8 mouse cellular contexts compared by ENCODE assay signal in the genomic region with DNA sequence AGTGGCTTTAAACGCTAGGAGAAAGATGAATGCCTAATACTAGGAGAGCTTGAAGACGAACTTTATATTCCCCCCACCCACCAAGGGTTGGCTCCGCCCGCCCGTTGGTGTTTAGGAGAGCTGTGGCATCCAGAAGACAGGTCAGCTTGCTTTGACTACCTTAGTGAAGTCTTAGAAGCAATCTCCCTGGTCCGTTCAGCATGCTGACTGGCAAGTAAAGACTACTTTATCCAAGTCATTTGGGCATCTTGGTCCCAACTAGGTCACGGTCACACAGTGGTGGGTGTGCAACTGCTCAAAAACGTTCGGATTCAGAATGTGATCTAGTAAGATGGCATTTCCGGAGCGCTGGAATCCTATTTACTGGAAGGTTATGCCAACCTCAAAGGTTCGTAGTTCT. TPM values are rescaled to one million over a fixed set of nuclear protein-coding genes. Genes with fewer than 3 reads are reported as not detected.
DNase-seq lines count a peak whose midpoint lies in the region; ATAC-seq and TF ChIP-seq lines count a peak whose summit lies in the region.

A gene (minus strand): TSS at position 273 of the 400 bp plus-strand sequence.

- H3K4me3 ChIP-seq in ES-Bruce4 (ENCODE audit: low read depth, low read length) = peak within 1 kb of the TSS; percentile 94
- peak within 1 kb of the TSS; percentile 88 for H3K4me3 ChIP-seq in embryonic facial prominence, embryonic 14.5 days (ENCODE audit: low read depth, low read length)
- peak within 1 kb of the TSS; percentile 80 to 85 for H3K4me3 ChIP-seq in heart, embryonic 14.5 days (ENCODE audit: control insufficient read depth in 1 of 2, insufficient read depth in 1 of 2, low read depth in 1 of 2, low read length in 2 of 2)
- H3K4me3 ChIP-seq in kidney, postnatal 0 days (replicated peaks; ENCODE audit: low read depth, low read length) = peak within 1 kb of the TSS; percentile 94
- peak within 1 kb of the TSS; percentile 84 for H3K4me3 ChIP-seq in liver, embryonic 15.5 days (replicated peaks)
- peak within 1 kb of the TSS; percentile 83 for H3K4me3 ChIP-seq in neural tube, embryonic 14.5 days (ENCODE audit: low read depth, low read length)

- no peak for TF ChIP-seq EP300 in ES-Bruce4 (IDR thresholded peaks at IDR 0.05; ENCODE audit: insufficient read depth, low read depth, low read length)

- TF ChIP-seq CTCF in ES-Bruce4 (IDR thresholded peaks at IDR 0.05; ENCODE audit: low read depth, low read length) = no peak
- TF ChIP-seq CTCF in kidney, postnatal 0 days (IDR thresholded peaks at IDR 0.05; ENCODE audit: low read depth) = no peak

- no peak for TF ChIP-seq POLR2A in ES-Bruce4 (IDR thresholded peaks at IDR 0.05; ENCODE audit: insufficient read depth, low read length)

- peaks cover 2% of the 10 kb centered on the region for H3K4me1 ChIP-seq in ES-Bruce4 (ENCODE audit: control insufficient read depth, insufficient read depth, low read length)
- H3K4me1 ChIP-seq in embryonic facial prominence, embryonic 14.5 days (ENCODE audit: control insufficient read depth, insufficient read depth, low read length) = peaks cover 22% of the 10 kb centered on the region
- peaks cover 14 to 37% of the 10 kb centered on the region in 2 experiments for H3K4me1 ChIP-seq in heart, embryonic 14.5 days (ENCODE audit: control insufficient read depth in 2 of 2, insufficient read depth in 2 of 2, low read length in 2 of 2)
- peaks cover 23% of the 10 kb centered on the region; the same call in 1 of the 2 replicates for H3K4me1 ChIP-seq in kidney, postnatal 0 days (replicated peaks; ENCODE audit: insufficient read depth, low read length)
- H3K4me1 ChIP-seq in liver, embryonic 15.5 days (replicated peaks) = peaks cover 50% of the 10 kb centered on the region
- H3K4me1 ChIP-seq in neural tube, embryonic 14.5 days (ENCODE audit: control insufficient read depth, insufficient read depth, low read length) = peaks cover 23% of the 10 kb centered on the region

- H3K27me3 ChIP-seq in ES-Bruce4 (ENCODE audit: control insufficient read depth, insufficient read depth, low read length, poor library complexity, severe bottlenecking) = no peaks in the 10 kb centered on the region; the same call in 1 of the 2 replicates
- H3K27me3 ChIP-seq in embryonic facial prominence, embryonic 14.5 days (replicated peaks; ENCODE audit: control insufficient read depth, insufficient read depth, low read length) = no peaks in the 10 kb centered on the region
- no peaks in the 10 kb centered on the region for H3K27me3 ChIP-seq in heart, embryonic 14.5 days (ENCODE audit: control insufficient read depth, insufficient read depth, low read length)
- no peaks in the 10 kb centered on the region for H3K27me3 ChIP-seq in kidney, postnatal 0 days (ENCODE audit: insufficient read depth, low read length)
- 0 out of 2 replicates have a peak, but pooled peaks cover 4% of the 10 kb centered on the region for H3K27me3 ChIP-seq in liver, embryonic 15.5 days
- H3K27me3 ChIP-seq in neural tube, embryonic 14.5 days (ENCODE audit: control insufficient read depth, insufficient read depth, low read length) = no peaks in the 10 kb centered on the region

- ATAC-seq in embryonic facial prominence, embryonic 14.5 days (ENCODE audit: low read depth) = no peak
- ATAC-seq in heart, embryonic 14.5 days (ENCODE audit: insufficient number of reproducible peaks, insufficient read depth, low FRiP score, low read depth) = no peak
- no peak for ATAC-seq in kidney, postnatal 0 days (replicated peaks; ENCODE audit: low FRiP score, low read depth)
- no peak for ATAC-seq in liver, embryonic 15.5 days (ENCODE audit: insufficient read depth)
- peak; percentile 12 for ATAC-seq in neural tube, embryonic 14.5 days (ENCODE audit: low read depth)

- H3K4me2 ChIP-seq in embryonic facial prominence, embryonic 14.5 days (ENCODE audit: low read depth, low read length) = peak within 1 kb of the TSS; percentile 78
- peak within 1 kb of the TSS; percentile 93 for H3K4me2 ChIP-seq in heart, embryonic 14.5 days (ENCODE audit: low read length)
- peak within 1 kb of the TSS; percentile 84 for H3K4me2 ChIP-seq in kidney, postnatal 0 days (ENCODE audit: low read length)
- H3K4me2 ChIP-seq in liver, embryonic 15.5 days = peak within 1 kb of the TSS; percentile 92
- peak within 1 kb of the TSS; percentile 86 for H3K4me2 ChIP-seq in neural tube, embryonic 14.5 days (ENCODE audit: low read depth, low read length)

- H3K27ac ChIP-seq in ES-Bruce4 (ENCODE audit: insufficient read depth, low read length) = no peak within 1 kb of the TSS
- H3K27ac ChIP-seq in embryonic facial prominence, embryonic 14.5 days (replicated peaks; ENCODE audit: low read depth, low read length) = peak within 1 kb of the TSS; percentile 98
- H3K27ac ChIP-seq in heart, embryonic 14.5 days (replicated peaks in 1 of 2; ENCODE audit: control insufficient read depth in 1 of 2, insufficient read depth in 1 of 2, low read depth in 2 of 2, low read length in 2 of 2) = peak within 1 kb of the TSS; percentile 89 to 97
- H3K27ac ChIP-seq in kidney, postnatal 0 days = peak within 1 kb of the TSS; percentile 98
- H3K27ac ChIP-seq in liver, embryonic 15.5 days (replicated peaks) = peak within 1 kb of the TSS; percentile 89
- H3K27ac ChIP-seq in neural tube, embryonic 14.5 days (ENCODE audit: low read depth, low read length) = peak within 1 kb of the TSS; percentile 92

- H3K9me3 ChIP-seq in ES-Bruce4 (replicated peaks; ENCODE audit: control insufficient read depth, insufficient read depth, low read length, poor library complexity, severe bottlenecking) = no peaks in the 10 kb centered on the region
- H3K9me3 ChIP-seq in embryonic facial prominence, embryonic 14.5 days (ENCODE audit: control insufficient read depth, low read length) = no peaks in the 10 kb centered on the region
- H3K9me3 ChIP-seq in heart, embryonic 14.5 days (ENCODE audit: control insufficient read depth, low read length) = no peaks in the 10 kb centered on the region
- no peaks in the 10 kb centered on the region for H3K9me3 ChIP-seq in kidney, postnatal 0 days (replicated peaks; ENCODE audit: low read length)
- H3K9me3 ChIP-seq in liver, embryonic 15.5 days (replicated peaks) = no peaks in the 10 kb centered on the region
- no peaks in the 10 kb centered on the region for H3K9me3 ChIP-seq in neural tube, embryonic 14.5 days (ENCODE audit: control insufficient read depth, low read length)

- H3K36me3 ChIP-seq in ES-Bruce4 (ENCODE audit: control insufficient read depth, insufficient read depth, low read length, poor library complexity, severe bottlenecking) = no peaks in the 10 kb centered on the region
- no peaks in the 10 kb centered on the region for H3K36me3 ChIP-seq in embryonic facial prominence, embryonic 14.5 days (ENCODE audit: control insufficient read depth, insufficient read depth, low read length)
- H3K36me3 ChIP-seq in heart, embryonic 14.5 days (ENCODE audit: control insufficient read depth, insufficient read depth, low read length) = no peaks in the 10 kb centered on the region
- H3K36me3 ChIP-seq in kidney, postnatal 0 days (ENCODE audit: insufficient read depth, low read length) = no peaks in the 10 kb centered on the region
- H3K36me3 ChIP-seq in liver, embryonic 15.5 days (replicated peaks) = no peaks in the 10 kb centered on the region
- no peaks in the 10 kb centered on the region for H3K36me3 ChIP-seq in neural tube, embryonic 14.5 days (ENCODE audit: control insufficient read depth, insufficient read depth, low read length)

- WGBS in embryonic facial prominence, embryonic 14.5 days = 7% methylated on average over 12 of the region's 12 CpGs
- WGBS in heart, embryonic 14.5 days = 10% methylated on average over 12 of the region's 12 CpGs
- WGBS in kidney, postnatal 0 days = 8% methylated on average over 12 of the region's 12 CpGs
- 17% methylated on average over 12 of the region's 12 CpGs for WGBS in liver, embryonic 15.5 days (ENCODE audit: insufficient replicate concordance)
- WGBS in neural tube, embryonic 14.5 days = 15% methylated on average over 12 of the region's 12 CpGs

- H3K9ac ChIP-seq in ES-Bruce4 (ENCODE audit: low read depth, poor library complexity, severe bottlenecking) = peak within 1 kb of the TSS; percentile 99
- peak within 1 kb of the TSS; percentile 98 for H3K9ac ChIP-seq in embryonic facial prominence, embryonic 14.5 days (ENCODE audit: low read depth, low read length)
- H3K9ac ChIP-seq in heart, embryonic 14.5 days (ENCODE audit: low read length) = peak within 1 kb of the TSS; percentile 93
- H3K9ac ChIP-seq in kidney, postnatal 0 days (ENCODE audit: low read depth, low read length) = peak within 1 kb of the TSS; percentile 99
- H3K9ac ChIP-seq in liver, embryonic 15.5 days = peak within 1 kb of the TSS; percentile 81
- H3K9ac ChIP-seq in neural tube, embryonic 14.5 days (replicated peaks; ENCODE audit: low read depth, low read length) = peak within 1 kb of the TSS; percentile 97

- peak; percentile 34 for DNase-seq in adrenal gland, adult 8-10 months
- DNase-seq in embryonic facial prominence, embryonic 14.5 days (ENCODE audit: low spot score) = peak; percentile 56
- DNase-seq in kidney, postnatal 0 days (ENCODE audit: low spot score) = peak; percentile 69
- no peak for DNase-seq in ovary, postnatal 14 days (ENCODE audit: low spot score)

RNA-seq across cellular contexts. Expression of the gene that starts here (rescaled TPM):
- 67.9 and 72.3 TPM in 2 replicates for polyA plus RNA-seq in ES-Bruce4 (2011; ENCODE audit: insufficient read depth, insufficient read length, low read depth, missing spikeins)
- 10 to 100 TPM; 61.0 to 96.2 (median 73.9) TPM for total RNA-seq in adrenal gland, adult 8-10 months (2022)
- 32.9 and 33.5 TPM in 2 replicates for polyA plus RNA-seq in embryonic facial prominence, embryonic 14.5 days (2014; fragmentation: Nextera tagmentation; extraction: Ambion mirVana)
- 25.2 and 26.5 TPM in 2 replicates for polyA plus RNA-seq in heart, embryonic 14.5 days (2014; fragmentation: Nextera tagmentation; extraction: Ambion mirVana)
- 21.5 and 23.1 TPM in 2 replicates for polyA plus RNA-seq in kidney, postnatal 0 days (2015; fragmentation: Nextera tagmentation; extraction: Ambion mirVana)
- 7.7 and 9.6 TPM in 2 replicates for polyA plus RNA-seq in liver, embryonic 15.5 days (2015; fragmentation: Nextera tagmentation; extraction: Ambion mirVana)
- polyA plus RNA-seq in neural tube, embryonic 14.5 days (2014; fragmentation: Nextera tagmentation; extraction: Ambion mirVana) = 36.5 and 38.9 TPM in 2 replicates
